Mouse (Mus musculus): ENCODE data around the gene Dppa3. TPM values are rescaled to one million over a fixed set of nuclear protein-coding genes. Genes with fewer than 3 reads are reported as not detected.

Gene Dppa3
- 36.9 TPM for polyA plus RNA-seq (2014; fragmentation: Illumina TruSeq; extraction: RNeasy Lipid Tissue Mini Kit (QIAGEN cat#74804))

DNA sequence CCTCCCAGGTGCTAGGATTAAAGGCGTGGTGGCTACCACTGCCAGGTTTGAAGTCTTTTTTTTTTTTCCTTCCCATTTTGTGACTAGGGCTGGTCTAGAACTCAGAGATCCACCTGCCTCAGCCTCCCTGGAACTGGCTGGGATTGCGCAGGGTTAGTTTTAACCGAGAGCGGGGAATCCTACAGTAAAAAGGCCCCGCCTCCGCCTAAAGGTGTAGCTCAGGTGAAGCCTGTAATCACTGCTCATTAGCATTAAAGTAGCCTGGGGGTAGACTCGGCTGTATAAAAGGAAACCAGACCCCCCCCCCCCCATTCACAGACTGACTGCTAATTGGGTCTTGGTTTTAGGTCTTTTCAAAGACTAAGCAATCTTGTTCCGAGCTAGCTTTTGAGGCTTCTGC, at the start of gene Dppa3:
Gene Dppa3, plus strand, starts transcription at position 301 of the 400 bp plus-strand sequence.

DNA sequence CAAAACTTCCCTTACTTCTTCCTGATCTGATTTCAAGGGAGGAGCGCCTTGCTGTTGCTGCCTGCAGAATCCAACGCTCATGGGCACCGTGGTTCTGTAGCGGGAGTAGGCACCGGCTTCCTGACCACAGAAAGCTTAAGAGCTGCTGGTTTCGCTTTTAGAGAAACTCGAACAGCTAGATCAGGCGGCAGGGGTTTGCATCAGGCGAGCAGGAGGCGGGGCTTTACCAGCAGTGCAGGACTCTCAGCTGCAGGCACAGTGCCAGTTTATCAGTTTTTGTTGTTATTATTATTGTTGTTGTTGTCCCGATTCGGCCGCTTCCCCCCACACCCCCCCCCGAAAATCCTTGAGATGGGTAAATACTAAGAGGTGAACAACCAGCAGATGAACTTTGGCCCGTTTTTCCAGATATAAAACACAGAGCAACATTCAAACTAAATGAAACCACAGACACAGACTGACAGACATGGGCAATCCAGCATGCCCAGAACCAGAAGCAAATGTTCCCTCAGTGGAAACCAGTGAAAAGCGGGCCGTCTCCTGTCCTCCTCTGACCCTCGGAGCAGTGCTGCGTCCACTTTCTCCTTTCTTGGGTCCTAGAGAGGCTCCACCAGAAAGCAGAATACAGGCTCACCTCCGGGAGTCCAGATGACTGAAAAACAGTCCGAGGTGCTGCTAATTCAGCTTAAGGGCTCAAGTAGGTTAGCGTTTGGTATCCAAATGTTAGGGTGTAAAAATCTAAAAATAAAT, 23.8 kb upstream of the Dppa3 start, which contains the start of gene Apobec1:
Gene Apobec1, minus strand, starts transcription at position 203 of the 750 bp plus-strand sequence.

DNA sequence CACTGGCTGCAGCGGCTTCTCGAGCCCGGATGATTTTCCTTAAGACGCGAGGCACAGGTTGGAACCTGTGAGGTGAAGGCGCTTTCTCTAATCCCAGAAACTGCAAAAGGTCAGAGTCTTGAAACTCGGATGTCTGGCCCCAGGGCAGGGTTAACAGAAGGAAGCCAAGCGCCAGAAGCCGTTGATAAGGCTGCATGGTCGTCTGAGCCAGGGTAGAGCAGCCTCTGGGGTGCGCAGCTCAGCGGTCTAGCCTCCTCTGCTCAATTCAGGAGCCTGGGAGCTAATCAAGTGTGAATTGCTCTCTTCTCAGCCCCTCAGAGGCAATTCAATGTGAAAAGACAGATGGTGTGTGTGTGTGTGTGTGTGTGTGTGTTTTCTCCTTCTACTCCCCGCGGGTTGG, 16.4 kb upstream of the Dppa3 start, which contains the start of gene Gdf3:
Gene Gdf3, minus strand, starts transcription at position 317 of the 400 bp plus-strand sequence.

Other genes with a start within 250 kb of the Dppa3 start
- 81.0 TPM for gene Rimklb, start 127.6 kb upstream of the Dppa3 start, polyA plus RNA-seq (2014; fragmentation: Illumina TruSeq; extraction: RNeasy Lipid Tissue Mini Kit (QIAGEN cat#74804))
- gene Mfap5, start 120.6 kb upstream of the Dppa3 start, polyA plus RNA-seq (2014; fragmentation: Illumina TruSeq; extraction: RNeasy Lipid Tissue Mini Kit (QIAGEN cat#74804)), result 33.2 TPM
- 4.4 TPM for gene Aicda, start 72.6 kb upstream of the Dppa3 start, polyA plus RNA-seq (2014; fragmentation: Illumina TruSeq; extraction: RNeasy Lipid Tissue Mini Kit (QIAGEN cat#74804))
- 25.7 TPM for gene Apobec1, start 24.0 kb upstream of the Dppa3 start, polyA plus RNA-seq (2014; fragmentation: Illumina TruSeq; extraction: RNeasy Lipid Tissue Mini Kit (QIAGEN cat#74804))
- gene Gdf3, start 16.3 kb upstream of the Dppa3 start, polyA plus RNA-seq (2014; fragmentation: Illumina TruSeq; extraction: RNeasy Lipid Tissue Mini Kit (QIAGEN cat#74804)), result not detected
- 0.23 TPM for gene Nanog, start 81.1 kb downstream of the Dppa3 start, polyA plus RNA-seq (2014; fragmentation: Illumina TruSeq; extraction: RNeasy Lipid Tissue Mini Kit (QIAGEN cat#74804))
- gene Slc2a3, start 175.2 kb downstream of the Dppa3 start, polyA plus RNA-seq (2014; fragmentation: Illumina TruSeq; extraction: RNeasy Lipid Tissue Mini Kit (QIAGEN cat#74804)), result 6.3 TPM
- gene Foxj2, start 193.5 kb downstream of the Dppa3 start, polyA plus RNA-seq (2014; fragmentation: Illumina TruSeq; extraction: RNeasy Lipid Tissue Mini Kit (QIAGEN cat#74804)), result 17.5 TPM
- gene C3ar1, start 229.8 kb downstream of the Dppa3 start, polyA plus RNA-seq (2014; fragmentation: Illumina TruSeq; extraction: RNeasy Lipid Tissue Mini Kit (QIAGEN cat#74804)), result 17.5 TPM
- gene Necap1, start 248.1 kb downstream of the Dppa3 start, polyA plus RNA-seq (2014; fragmentation: Illumina TruSeq; extraction: RNeasy Lipid Tissue Mini Kit (QIAGEN cat#74804)), result 37.0 TPM

Data from ovary, adult 10 weeks (tissue).